21 mouse cellular contexts compared by ENCODE assay signal in genomic region chr1:126590911-126591310, GRCm38 (mm10).
DNase-seq lines count a peak whose midpoint lies in the region; ATAC-seq lines count a peak whose summit lies in the region.
"Had no signal": no experiment of that assay in that cellular context is flagged by ENCODE, and none has a peak within 500 bp of the region (broad histone marks: within the 10 kb centered on the region; RNA-seq: fewer than 3 reads in every experiment).

No protein-coding gene starts in this region.

- no peak overlapping the region for H3K9ac ChIP-seq in midbrain, embryonic 12.5 days (replicated peaks)
- H3K9ac ChIP-seq in midbrain, embryonic 15.5 days: no peak overlapping the region
- no peak overlapping the region for H3K9ac ChIP-seq in stomach, embryonic 16.5 days (ENCODE audit: low read length)
- H3K9ac ChIP-seq: forebrain, embryonic 13.5 days; hindbrain, embryonic 13.5 days had no signal

- H3K27ac ChIP-seq in midbrain, embryonic 12.5 days (replicated peaks): 0 out of 2 replicates have a peak overlapping the region, but pooled peaks have one; percentile 25
- H3K27ac ChIP-seq in midbrain, embryonic 15.5 days: no peak overlapping the region
- H3K27ac ChIP-seq in stomach, embryonic 16.5 days (ENCODE audit: low read length): peak overlapping the region; percentile 46; the same call in 1 of the 2 replicates
- H3K27ac ChIP-seq in limb, embryonic 10.5 days: no peak overlapping the region
- H3K27ac ChIP-seq: forebrain, embryonic 13.5 days; heart, embryonic 10.5 days; hindbrain, embryonic 13.5 days; hindbrain, postnatal 0 days had no signal

- 44% methylated on average over 3 of the region's 3 CpGs for WGBS in midbrain, embryonic 12.5 days
- 37% methylated on average over 3 of the region's 3 CpGs for WGBS in midbrain, embryonic 15.5 days
- WGBS in stomach, embryonic 16.5 days: 71% methylated on average over 3 of the region's 3 CpGs
- 93% methylated on average over 3 of the region's 3 CpGs for WGBS in limb, embryonic 10.5 days

- H3K27me3 ChIP-seq in midbrain, embryonic 12.5 days: no peaks in the 10 kb centered on the region
- H3K27me3 ChIP-seq in midbrain, embryonic 15.5 days (replicated peaks): no peaks in the 10 kb centered on the region
- H3K27me3 ChIP-seq in stomach, embryonic 16.5 days (ENCODE audit: control insufficient read depth, insufficient read depth, low read length): no peaks in the 10 kb centered on the region
- H3K27me3 ChIP-seq in limb, embryonic 10.5 days (ENCODE audit: low read depth, poor library complexity, severe bottlenecking): no peaks in the 10 kb centered on the region
- H3K27me3 ChIP-seq: forebrain, embryonic 13.5 days; hindbrain, embryonic 13.5 days had no signal

- peak; percentile 64; the same call in 1 of the 2 replicates for ATAC-seq in midbrain, embryonic 12.5 days (ENCODE audit: low FRiP score, low read depth)
- no peak for ATAC-seq in midbrain, embryonic 15.5 days (replicated peaks)
- no peak for ATAC-seq in stomach, embryonic 16.5 days (ENCODE audit: insufficient read depth, low FRiP score)
- ATAC-seq: CD4-positive, CD25-positive, alpha-beta regulatory T cell, adult 4 months; forebrain, embryonic 13.5 days; hindbrain, postnatal 0 days had no signal

- DNase-seq in heart, adult 11 months: peak; percentile 64
- no peak for DNase-seq in heart, postnatal 36 days
- DNase-seq in limb, embryonic 10.5 days (ENCODE audit: low spot score): no peak
- DNase-seq in gastrocnemius, adult 18-20 months (ENCODE audit: low spot score): no peak
- DNase-seq: adrenal gland, adult 8-10 months; B cell, adult 2 months; cerebellum, adult 11-12 months; cerebellum, adult 9-11 months; cerebellum, postnatal 36 days; gastrocnemius, postnatal 36 days; heart, adult 18-20 months; heart, postnatal 10 days had no signal

- intact Hi-C loops in heart, postnatal 36 days (cut with DNase I): no loop called here

- H3K36me3 ChIP-seq in midbrain, embryonic 12.5 days: no peaks in the 10 kb centered on the region
- no peaks in the 10 kb centered on the region for H3K36me3 ChIP-seq in midbrain, embryonic 15.5 days (replicated peaks)
- H3K36me3 ChIP-seq in stomach, embryonic 16.5 days (ENCODE audit: control insufficient read depth, insufficient read depth, low read length): no peaks in the 10 kb centered on the region
- no peaks in the 10 kb centered on the region for H3K36me3 ChIP-seq in limb, embryonic 10.5 days
- H3K36me3 ChIP-seq: G1E; heart, embryonic 10.5 days; hindbrain, embryonic 13.5 days had no signal

- H3K4me1 ChIP-seq in midbrain, embryonic 12.5 days: no peaks in the 10 kb centered on the region; the same call in 1 of the 2 replicates
- no peaks in the 10 kb centered on the region for H3K4me1 ChIP-seq in midbrain, embryonic 15.5 days
- peaks cover 20% of the 10 kb centered on the region for H3K4me1 ChIP-seq in stomach, embryonic 16.5 days (ENCODE audit: control insufficient read depth, insufficient read depth, low read length)
- H3K4me1 ChIP-seq in limb, embryonic 10.5 days: no peaks in the 10 kb centered on the region

- H3K4me2 ChIP-seq in midbrain, embryonic 12.5 days (replicated peaks): no peak overlapping the region
- no peak overlapping the region for H3K4me2 ChIP-seq in midbrain, embryonic 15.5 days
- no peak overlapping the region for H3K4me2 ChIP-seq in stomach, embryonic 16.5 days (ENCODE audit: low read depth, low read length)
- H3K4me2 ChIP-seq: forebrain, embryonic 13.5 days; hindbrain, embryonic 13.5 days had no signal

- no peak overlapping the region for H3K4me3 ChIP-seq in midbrain, embryonic 12.5 days
- no peak overlapping the region for H3K4me3 ChIP-seq in midbrain, embryonic 15.5 days
- no peak overlapping the region for H3K4me3 ChIP-seq in stomach, embryonic 16.5 days (replicated peaks; ENCODE audit: low read length)
- H3K4me3 ChIP-seq in limb, embryonic 10.5 days: no peak overlapping the region
- H3K4me3 ChIP-seq: forebrain, embryonic 13.5 days; heart, embryonic 10.5 days; hindbrain, embryonic 13.5 days had no signal

- H3K9me3 ChIP-seq in midbrain, embryonic 12.5 days: no peaks in the 10 kb centered on the region
- H3K9me3 ChIP-seq in midbrain, embryonic 15.5 days: no peaks in the 10 kb centered on the region
- no peaks in the 10 kb centered on the region for H3K9me3 ChIP-seq in stomach, embryonic 16.5 days (replicated peaks; ENCODE audit: control insufficient read depth, low read length)
- no peaks in the 10 kb centered on the region for H3K9me3 ChIP-seq in limb, embryonic 10.5 days (replicated peaks)
- H3K9me3 ChIP-seq: heart, embryonic 10.5 days; hindbrain, embryonic 13.5 days had no signal

Comparison
In these comparisons a context has a peak if more than half of its experiments do, and no peak if none do; other contexts are left out.
1. H3K27ac ChIP-seq: peak in midbrain, embryonic 12.5 days (single experiment) and stomach, embryonic 16.5 days (single experiment); none in midbrain, embryonic 15.5 days (single experiment) and limb, embryonic 10.5 days (single experiment).